In genomic region chr14:34188629-34189028, GRCm38 (mm10) we compare ENCODE assay signal across 8 mouse cellular contexts. TPM values are rescaled to one million over a fixed set of nuclear protein-coding genes. Genes with fewer than 3 reads are reported as not detected.
DNase-seq lines count a peak whose midpoint lies in the region; ATAC-seq and TF ChIP-seq lines count a peak whose summit lies in the region.

No protein-coding gene starts in this region.

- H3K4me1 ChIP-seq in intestine, postnatal 0 days (replicated peaks; ENCODE audit: control insufficient read depth, insufficient read depth, low read length), result no peaks in the 10 kb centered on the region
- H3K4me1 ChIP-seq in intestine, embryonic 15.5 days (replicated peaks), result no peaks in the 10 kb centered on the region
- no peaks in the 10 kb centered on the region for H3K4me1 ChIP-seq in embryonic facial prominence, embryonic 10.5 days
- no peaks in the 10 kb centered on the region for H3K4me1 ChIP-seq in limb, embryonic 10.5 days

- H3K27me3 ChIP-seq in intestine, postnatal 0 days (replicated peaks; ENCODE audit: control insufficient read depth, insufficient read depth, low read length), result no peaks in the 10 kb centered on the region
- H3K27me3 ChIP-seq in intestine, embryonic 15.5 days (replicated peaks), result no peaks in the 10 kb centered on the region
- H3K27me3 ChIP-seq in embryonic facial prominence, embryonic 10.5 days (replicated peaks; ENCODE audit: low read depth, poor library complexity, severe bottlenecking), result no peaks in the 10 kb centered on the region; the same call in 1 of the 2 replicates
- no peaks in the 10 kb centered on the region for H3K27me3 ChIP-seq in limb, embryonic 10.5 days (ENCODE audit: low read depth, poor library complexity, severe bottlenecking)

- H3K9ac ChIP-seq in intestine, postnatal 0 days (ENCODE audit: low read depth, low read length), result no peak overlapping the region
- no peak overlapping the region for H3K9ac ChIP-seq in intestine, embryonic 15.5 days

- no peak overlapping the region for H3K27ac ChIP-seq in intestine, postnatal 0 days (ENCODE audit: low read depth, low read length)
- H3K27ac ChIP-seq in intestine, embryonic 15.5 days, result no peak overlapping the region
- H3K27ac ChIP-seq in embryonic facial prominence, embryonic 10.5 days (replicated peaks), result no peak overlapping the region
- H3K27ac ChIP-seq in limb, embryonic 10.5 days, result no peak overlapping the region

- H3K4me2 ChIP-seq in intestine, postnatal 0 days (replicated peaks; ENCODE audit: low read depth), result no peak overlapping the region
- no peak overlapping the region for H3K4me2 ChIP-seq in intestine, embryonic 15.5 days (replicated peaks)

- TF ChIP-seq CTCF in intestine, postnatal 0 days (IDR thresholded peaks at IDR 0.05; ENCODE audit: low read depth), result peak; percentile 82

- ATAC-seq in intestine, postnatal 0 days, result no peak
- no peak for ATAC-seq in intestine, embryonic 15.5 days
- no peak for ATAC-seq in erythroid progenitor cell, adult 5-6 weeks (replicated peaks; ENCODE audit: low FRiP score, poor library complexity, severe bottlenecking)

- H3K9me3 ChIP-seq in intestine, postnatal 0 days (ENCODE audit: control insufficient read depth), result no peaks in the 10 kb centered on the region
- H3K9me3 ChIP-seq in intestine, embryonic 15.5 days, result no peaks in the 10 kb centered on the region
- no peaks in the 10 kb centered on the region for H3K9me3 ChIP-seq in embryonic facial prominence, embryonic 10.5 days
- no peaks in the 10 kb centered on the region for H3K9me3 ChIP-seq in limb, embryonic 10.5 days (replicated peaks)

- DNase-seq in CD4-positive helper T cell, adult 2 months (ENCODE audit: low read depth, low spot score), result peak; percentile 26
- DNase-seq in adrenal gland, adult 18-20 months (ENCODE audit: low spot score in 2 of 2), result peak; percentile 61 to 69
- peak; percentile 43 for DNase-seq in embryonic facial prominence, embryonic 10.5 days (ENCODE audit: low spot score)
- peak; percentile 47 for DNase-seq in limb, embryonic 10.5 days (ENCODE audit: low spot score)
- DNase-seq in ovary, postnatal 14 days (ENCODE audit: low spot score), result peak; percentile 27

- no peaks in the 10 kb centered on the region for H3K36me3 ChIP-seq in intestine, postnatal 0 days (ENCODE audit: control insufficient read depth, insufficient read depth)
- no peaks in the 10 kb centered on the region for H3K36me3 ChIP-seq in intestine, embryonic 15.5 days
- no peaks in the 10 kb centered on the region for H3K36me3 ChIP-seq in embryonic facial prominence, embryonic 10.5 days (replicated peaks)
- no peaks in the 10 kb centered on the region for H3K36me3 ChIP-seq in limb, embryonic 10.5 days

- 71% methylated on average over 5 of the region's 5 CpGs for WGBS in intestine, postnatal 0 days
- 71% methylated on average over 5 of the region's 5 CpGs for WGBS in intestine, embryonic 15.5 days
- WGBS in embryonic facial prominence, embryonic 10.5 days, result 68% methylated on average over 5 of the region's 5 CpGs
- WGBS in limb, embryonic 10.5 days, result 63% methylated on average over 5 of the region's 5 CpGs

- no peak overlapping the region for H3K4me3 ChIP-seq in intestine, postnatal 0 days (ENCODE audit: low read depth, low read length)
- H3K4me3 ChIP-seq in intestine, embryonic 15.5 days (replicated peaks), result no peak overlapping the region
- H3K4me3 ChIP-seq in embryonic facial prominence, embryonic 10.5 days, result no peak overlapping the region
- H3K4me3 ChIP-seq in limb, embryonic 10.5 days, result no peak overlapping the region

RNA-seq across cellular contexts. Expression of gene Gprin2, which starts 12.8 kb away (rescaled TPM):
- polyA plus RNA-seq in intestine, postnatal 0 days (2015; fragmentation: Nextera tagmentation; extraction: Ambion mirVana), result 0.13 and 0.17 TPM in 2 replicates
- polyA plus RNA-seq in intestine, embryonic 15.5 days (2015; fragmentation: Nextera tagmentation; extraction: Ambion mirVana), result 0.19 and 0.30 TPM in 2 replicates
- 1 to 10 TPM in 1 of 2 experiments, under 1 TPM in 1; 0.83 to 1.3 TPM for total RNA-seq in adrenal gland, adult 18-20 months (2021)
- 0.18 and 1.0 TPM in 2 replicates for polyA plus RNA-seq in embryonic facial prominence, embryonic 10.5 days (2016; fragmentation: Nextera tagmentation; extraction: Ambion mirVana)
- polyA plus RNA-seq in limb, embryonic 10.5 days (2016; fragmentation: Nextera tagmentation; extraction: Ambion mirVana), result 0.43 TPM in 2 replicates
- total RNA-seq in erythroid progenitor cell, adult 5-6 weeks (2015; ENCODE audit: low replicate concordance), result not detected in 2 replicates
- total RNA-seq in erythroid progenitor cell, adult 5-6 weeks (2017; ENCODE audit: low replicate concordance), result not detected in 2 replicates

RNA-seq across cellular contexts. Expression of gene Syt15, which starts 30.8 kb away (rescaled TPM):
- 1.0 and 1.2 TPM in 2 replicates for polyA plus RNA-seq in intestine, postnatal 0 days (2015; fragmentation: Nextera tagmentation; extraction: Ambion mirVana)
- 0.73 and 1.1 TPM in 2 replicates for polyA plus RNA-seq in intestine, embryonic 15.5 days (2015; fragmentation: Nextera tagmentation; extraction: Ambion mirVana)
- total RNA-seq in adrenal gland, adult 18-20 months (2021), result under 1 TPM; 0.16 to 0.27 TPM
- polyA plus RNA-seq in embryonic facial prominence, embryonic 10.5 days (2016; fragmentation: Nextera tagmentation; extraction: Ambion mirVana), result 0.04 and 0.08 TPM in 2 replicates
- polyA plus RNA-seq in limb, embryonic 10.5 days (2016; fragmentation: Nextera tagmentation; extraction: Ambion mirVana), result 0.05 TPM in 1 of 2 replicates, not detected in the other
- not detected in 2 replicates for total RNA-seq in erythroid progenitor cell, adult 5-6 weeks (2015; ENCODE audit: low replicate concordance)
- not detected in 2 replicates for total RNA-seq in erythroid progenitor cell, adult 5-6 weeks (2017; ENCODE audit: low replicate concordance)

RNA-seq across cellular contexts. Expression of gene Npy4r, which starts 36.3 kb away (rescaled TPM):
- 0.26 and 0.46 TPM in 2 replicates for polyA plus RNA-seq in intestine, postnatal 0 days (2015; fragmentation: Nextera tagmentation; extraction: Ambion mirVana)
- polyA plus RNA-seq in intestine, embryonic 15.5 days (2015; fragmentation: Nextera tagmentation; extraction: Ambion mirVana), result 0.21 and 0.41 TPM in 2 replicates
- total RNA-seq in adrenal gland, adult 18-20 months (2021), result under 1 TPM in 1 of 2 experiments, not detected in 1; 0.10 TPM
- polyA plus RNA-seq in embryonic facial prominence, embryonic 10.5 days (2016; fragmentation: Nextera tagmentation; extraction: Ambion mirVana), result not detected in 2 replicates
- polyA plus RNA-seq in limb, embryonic 10.5 days (2016; fragmentation: Nextera tagmentation; extraction: Ambion mirVana), result not detected in 2 replicates
- total RNA-seq in erythroid progenitor cell, adult 5-6 weeks (2015; ENCODE audit: low replicate concordance), result not detected in 2 replicates
- total RNA-seq in erythroid progenitor cell, adult 5-6 weeks (2017; ENCODE audit: low replicate concordance), result not detected in 2 replicates
